Mouse (Mus musculus) CH12.LX (cell line): ENCODE results near the gene 4930503B20Rik. TPM values are rescaled to one million over a fixed set of nuclear protein-coding genes. Genes with fewer than 3 reads are reported as not detected.

ENCODE experiments used
- DNase-seq: peaks from one replicate; pipeline ENCODE4 v3.0.0-alpha.2; 2013; ENCODE audit errors: extremely low read depth
- H3K27ac ChIP-seq: 2 replicates; pipeline ENCODE4 v1.5.1; 2012; ENCODE audit warnings: low read depth, mild to moderate bottlenecking, control low read depth, moderate library complexity; ENCODE audit not compliant: insufficient read depth
- H3K27me3 ChIP-seq: replicated peaks from 2 replicates; pipeline ENCODE3; 2012; ENCODE audit warnings: inconsistent platforms
- H3K36me3 ChIP-seq, 2 experiments: replicated peaks in 1 of 2; 2 replicates each; pipeline versions ENCODE3 to v1.6.1; 2012; ENCODE audit warnings: inconsistent platforms in 1 of 2, low read length in 1 of 2, mild to moderate bottlenecking in 1 of 2, mixed read lengths in 1 of 2, moderate library complexity in 1 of 2; ENCODE audit not compliant: control insufficient read depth in 1 of 2, insufficient read depth in 1 of 2
- H3K4me1 ChIP-seq, 2 experiments: 2 replicates each; pipeline ENCODE4 v1.6.1; 2012; ENCODE audit warnings: inconsistent platforms in 1 of 2, moderate library complexity in 1 of 2; ENCODE audit not compliant: insufficient read depth in 2 of 2, control insufficient read depth in 1 of 2
- H3K4me2 ChIP-seq: 2 replicates; pipeline ENCODE4 v1.6.1; 2012; ENCODE audit warnings: low read depth, mild to moderate bottlenecking, control low read depth; ENCODE audit not compliant: poor library complexity, insufficient read depth, severe bottlenecking
- H3K4me3 ChIP-seq, 3 experiments: fragments of 150-350 bp in 1 of 3; sonication (generic) in 1 of 3; replicated peaks in 1 of 3; 2 replicates each; pipeline versions ENCODE3 to v1.5.1; 2011 to 2012; ENCODE audit warnings: low read depth in 2 of 3, low read length in 2 of 3, mild to moderate bottlenecking in 2 of 3, moderate library complexity in 2 of 3, control low read depth in 1 of 3, improper control_type of control experiment in 1 of 3, inconsistent platforms in 1 of 3, mixed read lengths in 1 of 3; ENCODE audit not compliant: poor library complexity in 1 of 3
- H3K79me2 ChIP-seq: replicated peaks from 2 replicates; pipeline ENCODE4 v1.6.1; 2012; ENCODE audit warnings: mild to moderate bottlenecking, moderate library complexity; ENCODE audit not compliant: control insufficient read depth, poor library complexity, insufficient read depth, severe bottlenecking; ENCODE audit errors: extremely low read depth
- H3K9ac ChIP-seq: 2 replicates; pipeline ENCODE4 v1.6.1; 2012; ENCODE audit warnings: low read depth, mild to moderate bottlenecking, control low read depth, moderate library complexity; ENCODE audit not compliant: insufficient read depth
- H3K9me3 ChIP-seq: replicated peaks from 2 replicates; pipeline ENCODE3; 2012; ENCODE audit warnings: low read length, inconsistent platforms, mixed read lengths
- CTCF ChIP-seq, 2 experiments: IDR thresholded peaks in 1 of 2; conservative IDR thresholded peaks in 1 of 2; 2 replicates each; pipeline ENCODE4 v1.5.1; 2011 to 2012; ENCODE audit warnings: low read depth in 2 of 2, low read length in 2 of 2, improper control_type of control experiment in 1 of 2, inconsistent platforms in 1 of 2, mild to moderate bottlenecking in 1 of 2, moderate library complexity in 1 of 2
- EP300 ChIP-seq: IDR thresholded peaks from 2 replicates; pipeline ENCODE4 v1.6.1; 2011; ENCODE audit warnings: low read length, improper control_type of control experiment
- GABPA ChIP-seq: IDR thresholded peaks from 2 replicates; pipeline ENCODE4 v1.6.1; 2012; ENCODE audit warnings: low read depth, low read length, improper control_type of control experiment, inconsistent platforms; ENCODE audit not compliant: insufficient replicate concordance
- JUND ChIP-seq: conservative IDR thresholded peaks from 2 replicates; pipeline ENCODE4 v1.6.1; 2011; ENCODE audit warnings: low read depth, low read length, improper control_type of control experiment
- MAFK ChIP-seq: IDR thresholded peaks from 2 replicates; pipeline ENCODE4 v1.6.1; 2011; ENCODE audit warnings: low read length, improper control_type of control experiment; ENCODE audit not compliant: insufficient replicate concordance
- MAX ChIP-seq: IDR thresholded peaks from 2 replicates; pipeline ENCODE4 v1.6.1; 2011; ENCODE audit warnings: low read length, improper control_type of control experiment
- NRF1 ChIP-seq: IDR thresholded peaks from 2 replicates; pipeline ENCODE4 v1.6.1; 2014; ENCODE audit warnings: low read depth, mild to moderate bottlenecking, inconsistent platforms, low read length, improper control_type of control experiment, moderate library complexity
- PAX5 ChIP-seq: IDR thresholded peaks from 2 replicates; pipeline ENCODE4 v1.6.1; 2012; ENCODE audit warnings: low read length, inconsistent platforms, mixed read lengths
- POLR2A ChIP-seq: IDR thresholded peaks from 2 replicates; pipeline ENCODE4 v1.6.1; 2011; ENCODE audit warnings: low read depth, mild to moderate bottlenecking, improper control_type of control experiment, low read length
- POLR2AphosphoS2 ChIP-seq: IDR thresholded peaks from 2 replicates; pipeline ENCODE4 v1.6.1; 2011; ENCODE audit warnings: low read depth, low read length, improper control_type of control experiment
- SIN3A ChIP-seq: IDR thresholded peaks from 2 replicates; pipeline ENCODE4 v1.6.1; 2012; ENCODE audit warnings: low read length, improper control_type of control experiment, inconsistent platforms
- TBP ChIP-seq: conservative IDR thresholded peaks from 2 replicates; pipeline ENCODE4 v1.6.1; 2011; ENCODE audit warnings: low read depth, low read length, improper control_type of control experiment
- TCF12 ChIP-seq: IDR thresholded peaks from 2 replicates; pipeline ENCODE4 v1.6.1; 2014; ENCODE audit warnings: low read depth, mild to moderate bottlenecking, inconsistent platforms, low read length, improper control_type of control experiment
- ZC3H11A ChIP-seq: IDR thresholded peaks from 2 replicates; pipeline ENCODE4 v1.6.1; 2012; ENCODE audit warnings: low read depth, mild to moderate bottlenecking, inconsistent platforms, low read length, improper control_type of control experiment
- ZNF384 ChIP-seq: IDR thresholded peaks from 2 replicates; pipeline ENCODE4 v1.6.1; 2012; ENCODE audit warnings: low read depth, low read length, improper control_type of control experiment, inconsistent platforms
- dilution Hi-C: fragments of 300-500 bp; cut with MboI; formaldehyde crosslinking; loops from 2 replicates; pipeline ENCODE4 v1.14.3; 2020; ENCODE audit warnings: low sequenced_read_pairs; ENCODE audit not compliant: extremely low pct_unique_long_range_greater_than_20kb, extremely low pct_ligation_motif_present
- in situ Hi-C: fragments of 300-500 bp; cut with MboI; formaldehyde crosslinking; loops from 3 replicates; pipeline ENCODE4 v1.14.3; 2019; ENCODE audit warnings: low sequenced_read_pairs, low pct_ligation_motif_present, low pct_unique_long_range_greater_than_20kb, mixed read lengths
- polyA plus RNA-seq: library from polyadenylated mRNA; unstranded; fragments of >175 nt; gene quantifications from 2 replicates; pipeline ENCODE4 v1.2.1, GENCODE M21; 2012; ENCODE audit warnings: low read depth; ENCODE audit not compliant: insufficient read length
- total RNA-seq, 2 experiments: library from RNA; depleted of rRNA; stranded (reverse); fragments of 300-350 nt in 1 of 2; fragments of >200 nt in 1 of 2; gene quantifications; 2 replicates each; pipeline ENCODE4 v1.2.3; 2012 to 2014

Gene 4930503B20Rik
- total and polyA plus RNA-seq, 3 experiments, result not detected

DNA sequence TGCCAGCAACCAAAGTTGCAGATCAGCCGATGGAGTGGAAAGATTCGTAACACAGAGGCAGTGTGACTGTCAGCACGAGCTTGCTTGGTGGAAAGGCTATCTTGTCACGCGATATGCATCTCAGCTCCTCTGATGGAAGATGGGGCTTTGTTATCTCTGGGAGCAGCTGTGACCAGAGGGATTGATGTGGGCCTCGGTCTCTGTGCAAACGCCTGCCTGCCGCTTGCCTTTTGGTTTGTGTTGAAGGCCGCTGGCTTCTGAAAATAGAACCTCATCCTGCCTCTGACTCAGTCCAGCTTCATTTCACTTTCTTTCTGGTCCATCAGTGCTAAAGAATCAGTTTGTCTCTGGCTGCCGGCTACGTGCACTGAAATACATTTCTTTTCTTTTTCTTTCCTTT, 47.9 kb upstream of the 4930503B20Rik start:
- H3K4me3 ChIP-seq, result no peak overlapping the region
- H3K4me2 ChIP-seq, result no peak overlapping the region
- in situ Hi-C loops, result no loop called here

DNA sequence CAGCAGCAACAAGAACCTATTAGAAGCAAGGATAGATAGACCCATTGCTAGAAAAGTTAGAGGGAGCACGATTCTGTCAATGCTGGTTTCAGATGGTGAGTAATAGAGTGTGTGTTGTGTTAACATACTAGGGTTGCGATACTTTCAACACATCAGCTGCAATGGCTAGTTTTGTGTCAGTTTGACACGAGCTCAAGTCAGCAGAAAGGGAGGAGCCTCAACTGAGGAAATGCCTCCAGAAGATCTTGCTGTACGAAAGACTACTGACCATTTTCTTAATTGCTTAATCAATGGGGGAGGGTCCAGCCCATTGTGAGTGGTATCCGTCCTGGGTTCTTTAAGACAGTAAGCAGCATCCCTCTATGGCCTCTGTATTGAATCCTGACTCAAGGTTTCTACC, 41.4 kb upstream of the 4930503B20Rik start:
- Histone ChIP-seq H3K4me1 (peaks cover 4 to 6% of the 10 kb centered on the region in 2 experiments; a peak in 3 of 4 replicates), H3K79me2 (no peaks in the 10 kb centered on the region), H3K4me3 (no peak overlapping the region)
- in situ Hi-C loops, result no loop called here
- DNase-seq, result no peak
- TF ChIP-seq MAFK, result no peak
- TF ChIP-seq MAX, result no peak
- no peak for TF ChIP-seq NRF1
- TF ChIP-seq TCF12, result no peak
- no peak for TF ChIP-seq POLR2AphosphoS2
- no peak for TF ChIP-seq EP300
- TF ChIP-seq SIN3A, result no peak
- no peak for TF ChIP-seq CTCF (conservative IDR thresholded peaks at IDR 0.05 in 1 of 2, IDR thresholded peaks at IDR 0.05 in 1 of 2; ENCODE audit: low read depth in 2 of 2, low read length in 2 of 2)
- TF ChIP-seq ZC3H11A, result no peak
- no peak for TF ChIP-seq PAX5
- TF ChIP-seq JUND, result no peak
- TF ChIP-seq ZNF384, result no peak
- no peak for TF ChIP-seq POLR2A
- TF ChIP-seq TBP, result no peak
- TF ChIP-seq GABPA, result no peak
- TF ChIP-seq, all 38 proteins: peak for 0
- Histone ChIP-seq H3K9me3 (no peaks in the 10 kb centered on the region), H3K9ac (no peak overlapping the region), H3K27ac (no peak overlapping the region), H3K27me3 (no peaks in the 10 kb centered on the region), H3K36me3 (no peaks in the 10 kb centered on the region), H3K4me2 (no peak overlapping the region)
- dilution Hi-C loops, result no loop called here

More for the DNA sequence above, 47.9 kb upstream of the 4930503B20Rik start:
- no peaks in the 10 kb centered on the region for H3K27me3 ChIP-seq
- peaks cover 4 to 5% of the 10 kb centered on the region in 2 experiments; a peak in 3 of 4 replicates for H3K4me1 ChIP-seq
- no peaks in the 10 kb centered on the region for H3K36me3 ChIP-seq
- H3K79me2 ChIP-seq, result no peaks in the 10 kb centered on the region
- dilution Hi-C loops, result no loop called here
- H3K9me3 ChIP-seq, result no peaks in the 10 kb centered on the region
- H3K27ac ChIP-seq, result no peak overlapping the region
- DNase-seq, result no peak
- TF ChIP-seq ZNF384, result peak; percentile 37; the same call in 1 of the 2 replicates
- TF ChIP-seq MAFK, result no peak
- TF ChIP-seq, all 38 proteins: peak for 1
- no peak overlapping the region for H3K9ac ChIP-seq
